Mouse (Mus musculus): ENCODE results near the gene Rhoh. TPM values are rescaled to one million over a fixed set of nuclear protein-coding genes. Genes with fewer than 3 reads are reported as not detected.

Rhoh gene
- polyA plus RNA-seq, 1 experiment: 3.5 TPM

GRCm38 (mm10) chr5:65913126-65913525 lies 52.1 kb downstream of the Rhoh start:
- Histone ChIP-seq H3K4me3 (replicated peaks; ENCODE audit: extremely low read depth, low read depth, low read length) (no peak overlapping the region), H3K4me1 (ENCODE audit: control insufficient read depth, insufficient read depth, low read length) (no peaks in the 10 kb centered on the region)
- no peak for DNase-seq
- TF ChIP-seq POLR2A (IDR thresholded peaks at IDR 0.05; ENCODE audit: borderline replicate concordance, extremely low read depth, low read depth, low read length): no peak
- no peak for TF ChIP-seq CTCF (IDR thresholded peaks at IDR 0.05; ENCODE audit: insufficient read depth, low read length)
- 94% methylated on average over 9 of the region's 9 CpGs for WGBS

- no peaks in the 10 kb centered on the region for H3K4me1 ChIP-seq (ENCODE audit: control insufficient read depth, insufficient read depth, low read length)
- H3K4me3 ChIP-seq (replicated peaks; ENCODE audit: extremely low read depth, low read depth, low read length): no peak overlapping the region
- no peak for DNase-seq
- 93% methylated on average over 7 of the region's 7 CpGs for WGBS
- no peak for TF ChIP-seq POLR2A (IDR thresholded peaks at IDR 0.05; ENCODE audit: borderline replicate concordance, extremely low read depth, low read depth, low read length)
- no peak for TF ChIP-seq CTCF (IDR thresholded peaks at IDR 0.05; ENCODE audit: insufficient read depth, low read length)
Measured at GRCm38 (mm10) chr5:65914342-65914741, 53.3 kb downstream of the Rhoh start.

- no peak for TF ChIP-seq CTCF (IDR thresholded peaks at IDR 0.05; ENCODE audit: insufficient read depth, low read length)
- TF ChIP-seq POLR2A (IDR thresholded peaks at IDR 0.05; ENCODE audit: borderline replicate concordance, extremely low read depth, low read depth, low read length): no peak
- Histone ChIP-seq H3K4me3 (replicated peaks; ENCODE audit: extremely low read depth, low read depth, low read length) (no peak overlapping the region), H3K4me1 (ENCODE audit: control insufficient read depth, insufficient read depth, low read length) (no peaks in the 10 kb centered on the region)
- 81% methylated on average over 5 of the region's 5 CpGs for WGBS
- no peak for DNase-seq
Measured at GRCm38 (mm10) chr5:65916930-65917329, 55.9 kb downstream of the Rhoh start.

- DNase-seq: no peak
- H3K4me1 ChIP-seq (ENCODE audit: control insufficient read depth, insufficient read depth, low read length): no peaks in the 10 kb centered on the region
- no peak for TF ChIP-seq POLR2A (IDR thresholded peaks at IDR 0.05; ENCODE audit: borderline replicate concordance, extremely low read depth, low read depth, low read length)
- no peak for TF ChIP-seq CTCF (IDR thresholded peaks at IDR 0.05; ENCODE audit: insufficient read depth, low read length)
- 82% methylated on average over 3 of the region's 3 CpGs for WGBS
- no peak overlapping the region for H3K4me3 ChIP-seq (replicated peaks; ENCODE audit: extremely low read depth, low read depth, low read length)
Measured at GRCm38 (mm10) chr5:65918601-65919000, 57.6 kb downstream of the Rhoh start.

GRCm38 (mm10) chr5:65919326-65919725 lies 58.3 kb downstream of the Rhoh start:
- 55% methylated on average over 12 of the region's 12 CpGs for WGBS
- no peak for DNase-seq
- no peak for TF ChIP-seq POLR2A (IDR thresholded peaks at IDR 0.05; ENCODE audit: borderline replicate concordance, extremely low read depth, low read depth, low read length)
- TF ChIP-seq CTCF (IDR thresholded peaks at IDR 0.05; ENCODE audit: insufficient read depth, low read length): no peak
- H3K4me1 ChIP-seq (ENCODE audit: control insufficient read depth, insufficient read depth, low read length): no peaks in the 10 kb centered on the region
- no peak overlapping the region for H3K4me3 ChIP-seq (replicated peaks; ENCODE audit: extremely low read depth, low read depth, low read length)

- H3K4me3 ChIP-seq (replicated peaks; ENCODE audit: extremely low read depth, low read depth, low read length): no peak overlapping the region
- no peak for DNase-seq
- WGBS: 98% methylated on average over 3 of the region's 3 CpGs
- no peaks in the 10 kb centered on the region for H3K4me1 ChIP-seq (ENCODE audit: control insufficient read depth, insufficient read depth, low read length)
- TF ChIP-seq CTCF (IDR thresholded peaks at IDR 0.05; ENCODE audit: insufficient read depth, low read length) (no peak), POLR2A (IDR thresholded peaks at IDR 0.05; ENCODE audit: borderline replicate concordance, extremely low read depth, low read depth, low read length) (no peak)
Measured at GRCm38 (mm10) chr5:65919904-65920303, 58.9 kb downstream of the Rhoh start.

- no peak for TF ChIP-seq CTCF (IDR thresholded peaks at IDR 0.05; ENCODE audit: insufficient read depth, low read length)
- no peak for TF ChIP-seq POLR2A (IDR thresholded peaks at IDR 0.05; ENCODE audit: borderline replicate concordance, extremely low read depth, low read depth, low read length)
- no peaks in the 10 kb centered on the region for H3K4me1 ChIP-seq (ENCODE audit: control insufficient read depth, insufficient read depth, low read length)
- H3K4me3 ChIP-seq (replicated peaks; ENCODE audit: extremely low read depth, low read depth, low read length): no peak overlapping the region
- WGBS: 77% methylated on average over 12 of the region's 12 CpGs
- DNase-seq: no peak
Measured at GRCm38 (mm10) chr5:65920701-65921426, 59.9 kb downstream of the Rhoh start.

GRCm38 (mm10) chr5:65921477-65922138 lies 60.6 kb downstream of the Rhoh start:
- Histone ChIP-seq H3K4me1 (ENCODE audit: control insufficient read depth, insufficient read depth, low read length) (no peaks in the 10 kb centered on the region), H3K4me3 (replicated peaks; ENCODE audit: extremely low read depth, low read depth, low read length) (no peak overlapping the region)
- WGBS: 66% methylated on average over 9 of the region's 9 CpGs
- DNase-seq: no peak
- TF ChIP-seq CTCF (IDR thresholded peaks at IDR 0.05; ENCODE audit: insufficient read depth, low read length) (no peak), POLR2A (IDR thresholded peaks at IDR 0.05; ENCODE audit: borderline replicate concordance, extremely low read depth, low read depth, low read length) (no peak)

- TF ChIP-seq CTCF (IDR thresholded peaks at IDR 0.05; ENCODE audit: insufficient read depth, low read length) (no peak), POLR2A (IDR thresholded peaks at IDR 0.05; ENCODE audit: borderline replicate concordance, extremely low read depth, low read depth, low read length) (no peak)
- Histone ChIP-seq H3K4me1 (ENCODE audit: control insufficient read depth, insufficient read depth, low read length) (no peaks in the 10 kb centered on the region), H3K4me3 (replicated peaks; ENCODE audit: extremely low read depth, low read depth, low read length) (no peak overlapping the region)
- WGBS: 74% methylated on average over 6 of the region's 6 CpGs
- no peak for DNase-seq
Measured at GRCm38 (mm10) chr5:65926666-65927065, 65.7 kb downstream of the Rhoh start.

- TF ChIP-seq CTCF (IDR thresholded peaks at IDR 0.05; ENCODE audit: insufficient read depth, low read length) (no peak), POLR2A (IDR thresholded peaks at IDR 0.05; ENCODE audit: borderline replicate concordance, extremely low read depth, low read depth, low read length) (no peak)
- H3K4me3 ChIP-seq (replicated peaks; ENCODE audit: extremely low read depth, low read depth, low read length): no peak overlapping the region
- no peaks in the 10 kb centered on the region for H3K4me1 ChIP-seq (ENCODE audit: control insufficient read depth, insufficient read depth, low read length)
- WGBS: 66% methylated on average over 7 of the region's 7 CpGs
- no peak for DNase-seq
Measured at GRCm38 (mm10) chr5:65929162-65929561, 68.1 kb downstream of the Rhoh start.

Data from lung, adult 2 months (tissue).